Mouse (Mus musculus) gastrocnemius, adult 2 months (tissue): ENCODE measurements around the gene Acsl5. TPM values are rescaled to one million over a fixed set of nuclear protein-coding genes. Genes with fewer than 3 reads are reported as not detected.
A peak's percentile ranks its signal among the peaks of the same experiment; 100 is the strongest.

Source experiments
- DNase-seq: peaks from one replicate; pipeline ENCODE4 v3.0.0; 2022
- H3K27ac ChIP-seq: fragments of 200-600 bp; 2 replicates; pipeline ENCODE4 v1.8.1; 2022; ENCODE audit warnings: mild to moderate bottlenecking
- H3K4me3 ChIP-seq: fragments of 200-600 bp; 2 replicates; pipeline ENCODE4 v1.8.1; 2022; ENCODE audit warnings: mild to moderate bottlenecking, moderate library complexity
- CTCF ChIP-seq: fragments of 200-600 bp; IDR thresholded peaks from 2 replicates; pipeline ENCODE4 v1.8.1; 2022; ENCODE audit warnings: antibody characterized with exemption, mild to moderate bottlenecking, moderate library complexity
- intact Hi-C: fragments of 180-260 bp; cut with DNase I; formaldehyde crosslinking; loops from one replicate; pipeline ENCODE4 v1.15.1; 2025
- total RNA-seq, 2 experiments: library from RNA; stranded (reverse); gene quantifications; 2 replicates each; pipeline ENCODE4 v1.2.3; 2021

Gene Acsl5
- total RNA-seq, 2 experiments from 2014 or later, result 2.9 to 6.3 TPM

DNA sequence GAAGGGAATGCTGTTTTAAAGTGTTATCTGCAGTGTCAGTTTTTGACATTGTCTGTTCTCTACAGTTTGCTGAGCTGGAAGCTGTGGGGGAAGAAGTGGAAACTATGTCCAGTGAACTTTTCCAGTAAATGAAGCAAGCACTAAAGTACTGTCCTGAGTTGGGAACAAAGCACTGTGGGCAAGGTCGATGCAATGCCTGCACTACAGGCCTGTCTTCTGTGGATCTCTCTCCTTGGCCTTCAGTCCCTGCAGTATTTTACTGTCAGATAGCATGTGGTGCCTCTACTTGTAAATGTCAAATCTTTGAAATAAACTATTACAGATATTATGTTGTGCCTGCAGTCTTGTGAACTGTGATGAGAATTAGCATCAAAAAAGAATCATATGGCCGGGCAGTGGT is 44.6 kb downstream of the Acsl5 start:
- Histone ChIP-seq H3K4me3 (no peak overlapping the region), H3K27ac (no peak overlapping the region)
- no peak for TF ChIP-seq CTCF
- DNase-seq, result no peak
- intact Hi-C loops, result no loop called here

DNA sequence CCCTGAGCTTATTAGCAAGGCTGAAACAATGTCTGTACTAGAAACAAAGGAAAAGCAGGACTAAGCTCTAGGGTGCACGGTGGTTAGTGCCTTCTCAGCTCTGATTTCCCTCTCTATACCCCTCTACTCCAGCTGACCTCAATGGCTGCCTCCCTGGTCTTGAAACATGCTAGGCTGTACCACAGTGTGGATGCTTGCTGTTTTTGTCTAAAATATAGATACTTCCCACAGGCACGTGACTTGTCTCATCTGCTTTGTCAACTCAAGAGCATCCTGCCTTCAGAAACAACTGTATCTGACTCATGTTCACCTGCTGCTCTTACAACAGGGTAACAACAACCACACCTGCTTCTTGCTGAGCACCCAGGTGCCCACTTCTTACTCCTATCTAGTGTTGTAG is 45.8 kb downstream of the Acsl5 start:
- intact Hi-C loops, result no loop called here
- Histone ChIP-seq H3K4me3 (no peak overlapping the region), H3K27ac (no peak overlapping the region)
- TF ChIP-seq CTCF, result no peak
- DNase-seq, result no peak

DNA sequence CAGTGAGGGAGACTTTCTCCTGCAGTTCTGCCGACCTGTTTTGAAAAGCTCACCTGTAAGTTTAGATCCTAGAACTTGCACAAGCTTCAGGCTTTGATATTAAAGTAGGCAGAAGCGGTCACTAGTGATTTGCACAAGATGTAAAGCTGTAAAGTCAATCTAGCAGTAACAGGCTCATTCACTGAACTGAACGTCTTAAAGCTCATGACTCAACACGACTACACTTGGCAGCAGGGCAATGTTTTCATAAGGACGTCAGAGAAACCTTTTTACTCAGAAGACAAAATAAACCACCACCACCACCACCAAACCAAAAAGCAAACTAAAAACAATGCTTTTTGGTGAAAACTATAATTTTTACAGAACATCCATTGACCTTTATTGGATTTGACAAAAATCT is 46.2 kb downstream of the Acsl5 start:
- no peak overlapping the region for H3K4me3 ChIP-seq
- intact Hi-C loops, result no loop called here
- DNase-seq, result no peak
- TF ChIP-seq CTCF, result no peak
- no peak overlapping the region for H3K27ac ChIP-seq

DNA sequence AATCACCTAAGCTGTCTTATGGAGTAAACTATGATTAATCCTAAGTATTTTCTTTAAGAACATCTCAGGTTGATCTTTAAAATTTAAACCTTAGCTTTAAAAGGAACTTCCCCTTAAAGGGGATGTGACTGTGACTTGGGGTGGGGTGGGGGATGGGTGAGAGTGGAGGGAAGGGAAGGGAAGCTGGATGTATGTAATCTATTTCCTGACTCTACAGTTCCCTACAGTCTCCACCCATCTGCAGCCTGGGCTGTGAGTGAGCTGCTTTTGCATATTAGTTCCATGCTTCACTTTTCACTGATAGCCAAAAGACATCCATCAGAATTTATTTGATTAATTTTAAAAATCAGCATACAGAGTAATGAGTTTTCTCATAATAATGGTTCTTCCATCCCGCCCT is 47.6 kb downstream of the Acsl5 start:
- DNase-seq, result no peak
- no peak overlapping the region for H3K27ac ChIP-seq
- no peak overlapping the region for H3K4me3 ChIP-seq
- intact Hi-C loops, result no loop called here
- TF ChIP-seq CTCF, result no peak

DNA sequence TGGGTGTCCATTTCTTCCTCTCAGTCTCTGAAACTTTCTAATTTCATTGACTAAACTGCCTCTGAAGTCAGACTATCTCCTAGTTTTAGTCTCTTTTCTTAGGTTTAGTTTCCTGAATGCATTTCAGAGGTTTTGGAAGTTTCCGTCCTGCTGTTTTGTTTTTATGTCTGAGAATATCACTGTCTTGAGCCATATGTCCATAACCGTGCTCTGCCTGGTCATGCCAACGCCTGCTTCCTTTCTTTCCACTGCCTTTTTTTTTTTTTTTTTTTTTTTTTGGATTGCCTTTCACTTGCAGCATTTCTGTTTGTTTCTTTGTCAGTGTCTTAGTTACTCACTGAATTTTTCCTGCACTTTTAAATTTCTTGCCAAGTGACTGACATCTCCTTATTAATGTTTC is 48.8 kb downstream of the Acsl5 start:
- no peak for DNase-seq
- TF ChIP-seq CTCF, result no peak
- H3K4me3 ChIP-seq, result no peak overlapping the region
- H3K27ac ChIP-seq, result no peak overlapping the region
- intact Hi-C loops, result loop anchor here (10.0 kb wide), 1 partner anchor 206 kb away; no protein-coding TSS in a partner anchor

DNA sequence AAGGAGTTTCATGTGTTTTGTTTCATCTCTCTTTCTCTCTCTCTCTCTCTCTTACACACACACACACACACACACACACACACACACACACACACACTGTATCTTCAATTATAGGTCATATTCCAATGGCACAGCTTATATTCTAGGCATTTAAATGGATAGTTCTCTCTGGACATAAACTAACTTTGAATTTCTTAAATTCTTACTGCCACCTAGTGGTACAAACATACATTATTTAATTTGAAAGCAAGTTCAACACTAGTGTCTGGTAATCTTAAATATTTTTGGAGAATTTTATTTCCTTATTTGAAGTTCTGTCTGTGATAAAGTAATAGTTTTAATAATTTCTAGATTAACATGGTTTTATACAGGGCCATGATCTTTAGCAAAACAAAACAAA is 53.3 kb downstream of the Acsl5 start:
- Histone ChIP-seq H3K4me3 (no peak overlapping the region), H3K27ac (no peak overlapping the region)
- intact Hi-C loops, result loop anchor here (2.0 to 10.0 kb wide), 2 partner anchors 86 to 210 kb away; no protein-coding TSS in a partner anchor
- DNase-seq, result no peak
- peak; percentile 63 for TF ChIP-seq CTCF

DNA sequence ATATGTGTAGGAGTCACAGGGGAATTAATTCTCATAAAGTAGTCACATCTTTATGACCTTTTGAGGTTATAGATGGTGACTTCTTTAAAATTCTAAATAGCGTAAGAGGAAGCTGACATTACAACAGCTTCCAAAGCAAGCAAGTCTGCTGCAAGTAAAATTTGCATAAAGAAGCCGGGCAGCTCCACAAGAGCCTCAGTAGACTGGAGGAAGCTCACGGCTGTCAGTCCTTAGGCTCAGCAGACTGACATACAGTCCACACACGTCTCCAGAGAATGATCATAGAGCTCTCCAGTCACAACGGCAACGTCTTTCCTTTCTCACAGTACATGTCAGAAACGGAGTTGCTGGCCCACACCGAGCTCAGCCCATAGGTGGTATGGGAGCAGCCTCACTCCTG is 60.1 kb downstream of the Acsl5 start:
- Histone ChIP-seq H3K4me3 (no peak overlapping the region), H3K27ac (no peak overlapping the region)
- intact Hi-C loops, result loop anchor here (10.0 kb wide), 1 partner anchor 237 kb away; no protein-coding TSS in a partner anchor
- TF ChIP-seq CTCF, result no peak
- no peak for DNase-seq

DNA sequence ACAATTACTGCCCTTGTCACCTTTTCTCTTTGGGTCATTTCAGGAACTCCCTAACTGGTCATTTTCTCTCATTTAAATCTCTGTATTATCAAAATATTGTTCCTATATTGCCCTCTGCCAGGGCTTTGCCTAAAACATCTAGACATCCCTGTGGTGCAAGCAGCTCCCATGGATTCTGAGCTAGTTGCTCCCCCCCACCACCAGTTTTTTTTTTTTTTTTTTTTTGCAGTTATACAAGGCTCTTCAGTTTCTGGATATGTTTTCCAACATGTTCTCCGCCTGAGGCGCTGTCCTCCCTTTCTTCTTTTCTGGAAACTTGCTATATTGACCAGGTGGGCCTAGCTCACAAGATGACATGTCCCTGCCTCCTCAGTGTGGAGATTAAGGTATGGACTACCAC is 61.9 kb downstream of the Acsl5 start:
- H3K4me3 ChIP-seq, result no peak overlapping the region
- no peak for DNase-seq
- H3K27ac ChIP-seq, result no peak overlapping the region
- TF ChIP-seq CTCF, result no peak
- intact Hi-C loops, result loop anchor here (10.0 kb wide), 1 partner anchor 239 kb away; no protein-coding TSS in a partner anchor

DNA sequence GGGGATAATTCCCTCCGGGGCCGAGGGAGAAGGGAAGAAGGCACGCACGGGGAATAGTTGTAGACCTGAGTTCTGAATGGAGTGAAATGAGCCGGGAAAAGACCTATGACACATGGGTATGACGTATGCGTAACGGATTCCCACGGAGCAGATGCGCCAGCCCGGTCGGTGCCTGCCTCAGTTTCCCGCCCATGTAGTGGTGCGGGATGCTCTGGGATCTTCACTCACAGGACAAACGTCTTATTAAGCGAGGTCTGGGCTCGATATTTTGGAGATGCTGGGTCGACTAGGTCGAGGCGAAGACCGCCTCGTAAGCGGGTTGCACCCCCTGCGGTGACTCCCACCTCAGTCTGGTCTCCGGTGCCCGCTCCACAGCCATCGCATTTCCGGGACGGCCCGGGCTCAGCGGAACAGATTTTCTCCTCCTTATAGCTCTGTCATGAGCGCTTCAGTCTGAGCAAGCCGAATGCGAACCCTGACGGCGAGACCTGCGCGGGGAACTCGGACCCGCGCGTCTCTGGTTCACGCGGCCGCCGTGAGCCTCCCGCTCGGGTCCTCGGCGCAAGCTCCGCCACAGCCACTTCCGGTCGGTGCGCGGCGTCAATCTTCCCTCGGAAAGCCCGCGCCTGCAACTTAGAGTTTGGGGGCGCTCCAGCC is 63.8 kb downstream of the Acsl5 start, which contains the start of gene Zdhhc6:
Zdhhc6 (minus strand) TSS at position 581 of the 657 bp plus-strand sequence.
- no peak for TF ChIP-seq CTCF
- intact Hi-C loops, result loop anchor here (10.0 kb wide), 1 partner anchor 241 kb away; no protein-coding TSS in a partner anchor
- peak within 1 kb of the TSS; percentile 94 for H3K27ac ChIP-seq
- H3K4me3 ChIP-seq, result peak within 1 kb of the TSS; percentile 94
- DNase-seq, result peak; percentile 92

DNA sequence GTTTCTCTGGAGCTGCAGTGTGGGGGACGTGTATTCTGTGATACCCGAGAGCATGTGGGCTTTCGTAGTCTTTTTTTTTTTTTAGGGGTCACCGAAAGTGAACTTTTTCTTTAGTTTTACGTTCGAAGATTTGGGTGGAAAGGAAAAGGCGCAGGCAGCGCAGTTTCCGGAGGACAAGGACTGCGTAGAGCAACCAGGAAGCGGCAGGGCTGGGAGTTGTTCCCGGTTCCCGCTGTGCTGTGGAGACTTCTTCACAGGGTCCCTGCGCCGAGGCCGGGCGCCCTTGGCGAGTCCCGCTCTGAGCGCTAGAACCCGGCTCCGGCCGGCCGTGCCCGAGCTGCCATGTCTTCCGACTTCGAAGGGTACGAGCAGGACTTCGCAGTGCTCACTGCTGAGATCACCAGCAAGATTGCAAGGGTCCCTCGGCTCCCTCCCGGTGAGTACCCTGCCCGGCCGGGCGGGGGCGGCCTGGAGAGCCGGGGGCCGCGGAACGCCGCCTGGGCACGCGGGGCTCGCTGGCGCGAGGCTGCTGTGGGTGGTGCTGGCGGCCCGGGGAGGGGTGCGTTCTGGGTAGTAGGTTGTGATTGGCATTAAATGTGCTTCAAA is 64.5 kb downstream of the Acsl5 start, which contains the start of gene Vti1a:
Vti1a (plus strand) TSS at position 187 of the 606 bp plus-strand sequence.
- intact Hi-C loops, result loop anchor here (10.0 kb wide), 1 partner anchor 241 kb away; no protein-coding TSS in a partner anchor
- peak; percentile 91 for DNase-seq
- H3K4me3 ChIP-seq, result peak within 1 kb of the TSS; percentile 94
- peak; percentile 70 for TF ChIP-seq CTCF
- peak within 1 kb of the TSS; percentile 94 for H3K27ac ChIP-seq

DNA sequence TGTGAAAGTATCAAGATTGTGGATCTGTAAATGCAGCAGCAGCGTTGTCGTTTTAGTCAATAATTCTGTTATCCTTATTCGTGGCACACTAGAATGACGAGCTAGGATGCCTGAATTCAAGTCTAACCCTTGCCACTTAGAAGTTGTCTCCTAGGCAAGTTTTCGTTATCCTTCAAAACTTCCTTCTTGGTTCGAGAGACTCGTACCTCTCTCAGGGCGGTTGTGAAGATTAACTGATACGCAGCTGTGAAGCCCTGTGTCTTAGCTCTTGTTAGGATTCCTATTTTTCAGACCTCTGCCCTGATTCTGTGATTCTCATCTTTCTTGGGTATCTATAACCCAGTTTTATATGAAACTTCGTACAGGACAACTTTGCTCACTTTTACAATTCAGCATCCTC is 65.2 kb downstream of the Acsl5 start:
- Histone ChIP-seq H3K27ac (peak overlapping the region; percentile 94), H3K4me3 (peak overlapping the region; percentile 94)
- no peak for DNase-seq
- TF ChIP-seq CTCF, result no peak
- intact Hi-C loops, result loop anchor here (10.0 kb wide), 1 partner anchor 242 kb away; no protein-coding TSS in a partner anchor

DNA sequence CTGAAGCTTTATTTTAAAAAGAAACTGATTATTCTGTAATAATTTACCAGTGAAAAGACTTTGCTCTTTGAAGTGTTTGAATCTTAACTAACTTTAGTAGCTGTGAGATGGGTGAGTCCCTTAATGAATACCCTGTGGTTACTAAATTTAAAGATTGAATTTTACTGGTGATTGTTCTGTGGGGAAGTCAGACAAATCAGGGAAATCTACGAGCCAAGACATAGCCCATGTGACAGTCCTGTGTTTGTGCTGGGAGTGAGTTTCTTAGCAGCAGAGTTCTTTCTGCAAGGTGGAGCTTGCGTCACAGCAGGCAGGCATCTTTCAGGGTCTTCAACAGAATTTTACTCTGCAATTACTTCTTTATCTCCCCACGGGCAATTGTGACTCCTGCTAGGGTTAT is 67.3 kb downstream of the Acsl5 start:
- Histone ChIP-seq H3K4me3 (no peak overlapping the region), H3K27ac (no peak overlapping the region)
- intact Hi-C loops, result loop anchor here (10.0 kb wide), 1 partner anchor 244 kb away; no protein-coding TSS in a partner anchor
- TF ChIP-seq CTCF, result no peak
- DNase-seq, result no peak

DNA sequence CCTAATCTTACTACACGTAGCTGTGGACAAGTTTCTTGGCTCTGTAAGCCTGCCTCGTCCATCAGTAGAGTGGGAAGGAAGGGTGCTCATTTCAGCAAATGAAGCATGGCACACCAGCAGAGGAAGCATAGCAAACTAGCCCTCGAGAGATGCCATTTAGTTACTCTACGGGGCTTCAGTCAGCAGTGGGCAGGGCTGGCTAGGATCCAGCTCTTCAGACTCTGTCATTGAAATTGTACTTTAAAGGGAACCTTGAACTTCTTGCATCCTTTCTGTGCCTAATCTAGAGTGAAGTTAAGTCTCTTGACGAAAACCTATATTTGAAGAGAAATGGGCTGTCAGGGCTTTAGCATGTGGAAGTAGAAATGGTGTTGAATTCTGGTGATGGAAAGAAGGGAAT is 67.8 kb downstream of the Acsl5 start:
- no peak for DNase-seq
- intact Hi-C loops, result loop anchor here (10.0 kb wide), 1 partner anchor 245 kb away; no protein-coding TSS in a partner anchor
- no peak overlapping the region for H3K4me3 ChIP-seq
- no peak for TF ChIP-seq CTCF
- H3K27ac ChIP-seq, result no peak overlapping the region
